Mouse (Mus musculus) A20 (cell line): ENCODE measurements at regions not wholly inside any gene's neighbourhood (a gene's known extent, or its start where the extent isn't known, plus 50 kb on each side); places are given as distances from the start of the nearest gene placed in this dataset.

Source experiments
- DNase-seq: peaks from one replicate; pipeline ENCODE4 v3.0.0-alpha.2; 2011; ENCODE audit warnings: low read depth, low spot score

DNA sequence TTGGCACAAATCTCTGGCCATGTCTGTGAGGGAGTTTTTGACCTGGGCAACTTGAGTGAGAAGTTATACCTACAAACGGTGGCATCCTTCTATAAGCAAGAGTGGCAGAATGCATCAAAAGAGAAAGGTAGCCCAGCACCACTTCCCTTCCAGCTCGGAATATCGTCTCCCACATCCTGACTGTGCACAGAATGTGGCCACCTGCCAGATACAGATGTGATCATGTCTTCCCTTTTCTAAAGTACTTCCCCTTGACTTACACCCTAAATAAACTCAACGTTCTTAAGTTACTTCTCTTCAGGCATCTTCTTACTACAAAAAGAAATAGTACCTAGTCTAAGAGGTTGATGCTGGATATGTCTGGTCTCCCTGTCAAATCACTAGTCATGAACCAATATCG lies 175.2 kb upstream of the 2610001J05Rik start:
- DNase-seq, result no peak

DNA sequence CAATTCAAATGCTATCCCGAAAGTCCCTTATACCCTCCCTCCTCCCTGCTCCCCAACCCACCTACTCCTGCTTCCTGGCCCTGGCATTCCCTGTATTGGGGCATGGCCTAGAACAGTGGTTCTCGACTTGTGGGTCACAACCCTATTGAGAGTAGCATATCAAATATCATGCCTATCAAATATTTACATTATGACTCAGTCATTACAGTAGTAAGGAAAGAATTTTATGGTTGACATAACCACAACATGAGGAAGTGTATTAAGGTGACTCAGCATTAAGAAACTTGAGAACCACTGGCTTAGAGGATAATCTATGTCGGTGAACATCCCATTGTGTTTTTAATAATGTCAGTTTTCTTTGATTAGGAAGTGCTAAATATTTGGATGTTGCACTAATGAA lies 173.3 kb upstream of the 2610001J05Rik start:
- no peak for DNase-seq

DNA sequence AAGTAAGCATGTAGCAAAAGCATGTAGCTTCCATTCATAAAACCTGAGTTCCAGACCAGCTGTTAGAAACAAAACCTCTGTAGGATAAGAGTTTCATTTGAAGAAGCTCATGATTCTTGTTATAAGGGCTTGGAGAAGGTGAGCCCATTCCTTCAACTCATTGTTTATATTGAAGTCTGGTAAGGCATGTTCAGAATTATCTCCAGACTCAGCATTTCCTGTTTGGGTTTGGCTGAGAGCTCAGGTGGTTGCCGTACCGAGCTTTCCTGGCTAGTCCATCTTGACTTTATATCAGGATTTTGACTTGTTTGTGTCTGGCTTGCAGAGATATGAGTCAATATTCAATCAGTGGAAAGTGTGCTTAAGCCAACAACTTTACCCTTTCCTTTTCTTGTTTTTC lies 154.6 kb upstream of the 2610001J05Rik start:
- no peak for DNase-seq

- no peak for DNase-seq
Observed at GRCm38 (mm10) chr6:14018928-14019327, 147.6 kb upstream of the 2610001J05Rik start.

DNA sequence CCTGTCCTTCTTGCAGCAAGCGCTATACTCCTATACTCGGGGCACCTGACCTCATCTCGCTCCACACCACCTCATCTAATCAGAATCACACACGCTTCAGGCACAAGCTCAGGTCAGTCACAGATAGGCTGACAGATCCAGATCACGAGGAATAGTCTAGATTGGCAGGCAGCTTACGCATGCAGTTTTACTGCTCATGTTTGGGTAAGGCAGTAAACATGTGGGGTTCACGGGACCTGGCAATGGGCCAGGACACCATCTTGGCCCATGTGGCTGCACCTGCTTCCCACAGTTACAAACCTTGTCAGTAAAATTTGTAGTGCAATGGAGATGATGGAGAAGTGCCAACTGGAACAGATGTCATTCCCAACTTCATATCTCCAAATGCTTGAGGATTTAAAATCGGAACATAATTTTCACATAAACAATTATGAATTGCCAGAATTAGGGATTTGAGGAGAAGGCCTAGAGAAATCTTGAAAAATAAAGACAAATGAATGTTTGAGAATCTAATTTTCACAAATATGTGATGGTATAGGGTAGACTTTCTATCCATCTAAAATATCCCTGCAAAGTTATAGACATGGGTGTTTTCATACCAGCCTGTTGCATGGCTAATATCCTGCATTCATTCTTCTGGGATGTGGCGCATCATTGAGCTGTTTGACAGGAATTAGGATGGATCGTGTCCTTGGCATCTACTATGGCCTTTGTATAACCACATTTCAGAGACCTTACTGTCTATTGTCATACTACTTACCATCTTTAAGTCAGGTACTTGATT lies 111.5 kb upstream of the 2610001J05Rik start:
- no peak for DNase-seq

DNA sequence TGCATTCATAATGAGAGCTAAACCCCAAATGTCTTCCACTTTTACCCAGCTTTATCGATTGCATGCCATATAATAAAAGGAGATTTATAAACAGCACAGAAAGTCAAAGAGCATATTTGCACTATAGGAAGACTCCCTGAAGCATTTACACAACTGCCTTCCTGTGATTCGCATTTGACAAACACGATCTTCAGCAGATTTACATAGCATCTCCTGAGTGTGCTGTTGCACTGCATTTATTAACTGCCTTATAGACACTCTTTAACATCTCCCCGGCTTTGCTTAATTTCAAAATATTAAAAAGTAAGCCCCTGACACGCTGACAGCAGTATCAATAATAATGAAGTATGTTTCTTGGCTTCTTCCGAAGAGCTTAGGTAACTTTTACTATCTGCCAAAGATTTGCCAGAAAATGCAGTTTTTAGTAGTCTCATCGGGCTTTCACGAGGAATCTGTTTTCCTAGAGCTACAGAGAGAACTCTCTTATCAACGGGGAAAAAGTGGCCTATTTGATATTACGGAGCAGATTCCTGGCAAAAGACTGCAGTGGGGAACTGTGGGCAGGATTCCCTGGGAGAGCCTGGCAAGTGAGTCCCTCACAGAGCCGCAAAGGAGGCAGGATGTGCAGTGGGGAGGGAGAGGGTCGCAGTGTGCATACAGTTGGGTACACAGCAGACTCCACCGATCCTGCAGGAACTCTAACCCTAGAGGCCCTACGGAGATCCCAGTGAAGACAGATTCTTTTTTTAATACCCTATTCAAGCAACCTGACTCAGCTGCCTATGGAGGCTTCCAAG lies 103.6 kb upstream of the 2610001J05Rik start:
- no peak for DNase-seq

DNA sequence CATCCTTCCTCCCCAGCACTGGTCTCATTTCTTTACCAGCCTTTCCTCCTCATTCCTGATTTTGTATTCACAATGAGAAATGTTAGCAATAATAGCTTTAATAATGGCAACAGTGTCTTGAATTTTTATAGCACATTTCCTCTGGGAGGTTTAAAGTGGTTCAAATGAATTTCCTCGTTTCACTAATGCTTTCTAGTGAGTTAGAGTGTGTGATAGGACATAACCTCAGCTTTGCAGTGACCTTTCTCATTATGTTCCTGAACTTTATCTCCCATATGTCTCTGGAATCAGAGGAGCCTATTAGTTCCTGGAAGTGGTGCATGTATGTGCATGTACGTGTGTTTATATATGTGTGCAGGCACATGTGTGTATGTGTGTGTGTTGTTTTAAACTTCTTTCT lies 93.2 kb upstream of the 2610001J05Rik start:
- no peak for DNase-seq

DNA sequence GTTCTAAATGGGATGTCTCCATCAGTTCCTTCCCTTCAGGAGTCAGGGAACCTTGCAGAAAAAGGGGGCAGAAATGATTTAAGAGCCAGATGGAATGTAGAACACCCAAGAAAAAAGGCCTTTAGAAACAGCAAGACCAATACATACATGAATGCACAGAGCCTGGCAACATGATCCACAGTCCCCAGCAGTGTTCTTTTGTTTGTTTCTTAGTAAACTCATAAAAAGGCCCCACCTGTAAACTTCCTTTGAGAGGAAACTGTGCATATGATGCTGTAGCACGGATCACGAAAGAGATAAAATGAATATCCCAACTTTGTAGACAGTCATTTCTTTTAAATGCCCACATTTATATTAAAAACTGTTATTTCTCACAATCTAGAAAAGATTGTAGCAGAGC lies 92.7 kb upstream of the 2610001J05Rik start:
- no peak for DNase-seq

GRCm38 (mm10) chr6:13949640-13950039 lies 78.3 kb upstream of the 2610001J05Rik start:
- no peak for DNase-seq

DNA sequence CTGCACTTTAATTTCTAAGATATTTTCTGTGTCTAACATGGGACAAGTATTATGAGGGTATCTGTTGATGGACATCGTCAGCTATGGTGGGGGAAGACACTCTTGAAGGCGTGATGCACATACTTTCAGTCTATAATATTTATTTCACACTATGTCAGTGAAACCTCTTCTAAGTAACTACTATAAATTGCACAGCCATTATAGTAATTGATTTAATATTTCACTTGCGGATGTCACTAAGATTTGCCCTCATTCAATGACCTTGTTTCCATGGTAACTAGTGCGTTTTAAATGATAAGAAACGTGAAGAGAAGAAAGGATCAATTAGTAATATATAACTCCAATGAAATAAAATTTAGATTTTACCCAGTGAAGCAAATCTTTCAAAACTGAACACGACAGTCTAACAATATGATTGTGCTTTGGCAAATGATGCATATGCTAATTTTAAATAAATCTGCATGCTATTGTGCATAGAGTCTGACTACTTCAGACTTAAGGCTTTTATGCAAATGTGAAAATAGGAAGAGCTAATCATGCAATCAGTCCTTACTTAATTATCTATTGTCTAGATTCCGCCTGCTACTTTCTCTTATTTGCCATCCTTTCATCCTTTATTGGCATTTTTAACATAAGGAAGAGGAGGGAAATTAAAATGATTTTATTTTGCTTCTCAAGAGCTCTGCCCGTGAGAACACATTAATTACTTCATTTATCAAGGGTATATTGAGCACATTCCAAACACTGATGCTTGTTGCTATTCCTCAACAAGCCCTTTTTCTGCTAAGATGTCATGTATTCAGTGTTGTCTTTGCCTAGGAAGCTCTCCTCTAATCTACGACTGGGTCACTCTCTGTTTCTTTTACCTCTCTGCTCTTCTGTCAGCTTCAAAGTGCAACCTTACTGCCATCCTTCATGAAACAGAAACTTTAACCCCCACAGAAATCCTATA lies 49.8 kb upstream of the 2610001J05Rik start:
- DNase-seq, result no peak
